Mouse (Mus musculus) embryo, embryonic 11 days (tissue): Measurements from ENCODE around the gene Hes5.

ENCODE experiments used
- DNase-seq: peaks from one replicate; pipeline ENCODE4 v3.0.0-alpha.2; 2015

Hes5 gene

DNA sequence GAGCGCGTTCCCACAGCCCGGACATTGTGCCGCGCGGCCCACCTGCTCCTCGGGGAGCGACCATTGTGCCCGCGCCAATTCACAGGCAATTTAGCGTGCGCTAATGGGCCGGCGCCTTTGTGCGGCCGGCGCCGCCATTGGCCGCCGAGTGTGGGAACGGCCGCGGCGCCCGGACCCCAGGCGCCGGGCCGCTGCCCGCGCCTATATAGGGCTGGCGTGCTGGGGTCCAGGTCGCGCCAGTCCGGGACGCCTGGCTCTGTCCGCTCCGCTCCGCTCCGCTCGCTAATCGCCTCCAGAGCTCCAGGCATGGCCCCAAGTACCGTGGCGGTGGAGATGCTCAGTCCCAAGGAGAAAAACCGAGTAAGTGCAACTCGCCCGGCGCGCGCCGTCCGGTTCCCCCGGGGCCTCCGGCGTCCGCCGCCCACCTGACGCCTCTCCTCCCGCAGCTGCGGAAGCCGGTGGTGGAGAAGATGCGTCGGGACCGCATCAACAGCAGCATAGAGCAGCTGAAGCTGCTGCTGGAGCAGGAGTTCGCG, at the start of gene Hes5:
Gene Hes5 (plus strand): TSS at position 234 of the 536 bp plus-strand sequence.
- peak; percentile 93 for DNase-seq

DNA sequence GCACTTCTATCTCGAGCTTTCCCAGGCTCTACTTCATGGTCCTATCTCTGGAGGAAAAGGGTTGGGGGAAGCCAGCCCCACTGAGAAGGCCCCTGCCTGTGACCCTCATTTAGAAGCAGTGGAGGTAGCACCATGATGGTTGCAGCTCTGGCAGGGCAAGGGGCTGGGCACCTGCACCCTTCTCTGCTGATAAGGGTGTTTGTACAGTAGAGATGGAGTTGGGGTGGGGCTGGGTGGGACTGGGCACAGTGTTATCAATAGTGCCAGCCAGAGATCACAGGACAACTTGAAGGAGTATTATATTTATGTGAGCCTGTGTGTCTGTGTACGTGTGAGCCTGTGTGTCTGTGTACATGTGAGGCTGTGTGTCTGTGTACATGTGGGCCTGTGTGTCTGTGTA, 49.1 kb upstream of the Hes5 start:
- DNase-seq, result no peak

DNA sequence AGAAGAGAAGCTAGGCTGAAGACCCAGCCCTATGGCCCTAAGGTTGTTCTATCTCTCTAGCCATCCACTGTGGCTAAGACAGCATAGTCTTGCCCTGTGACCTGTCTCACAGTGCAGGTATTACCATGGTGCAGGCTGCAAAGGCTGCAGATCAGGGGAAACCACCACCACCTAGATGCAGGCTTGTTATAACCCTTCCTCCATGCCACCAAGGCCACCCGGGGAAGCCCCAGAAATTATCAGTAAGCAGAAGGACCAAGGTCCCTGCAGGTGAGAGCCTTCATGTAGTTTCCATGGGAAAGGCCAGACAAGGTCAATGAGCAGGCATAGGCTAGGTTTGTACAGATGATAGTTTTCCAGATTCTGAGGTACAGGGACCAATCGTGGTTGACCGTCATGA, 46.9 kb upstream of the Hes5 start:
- DNase-seq, result no peak

DNA sequence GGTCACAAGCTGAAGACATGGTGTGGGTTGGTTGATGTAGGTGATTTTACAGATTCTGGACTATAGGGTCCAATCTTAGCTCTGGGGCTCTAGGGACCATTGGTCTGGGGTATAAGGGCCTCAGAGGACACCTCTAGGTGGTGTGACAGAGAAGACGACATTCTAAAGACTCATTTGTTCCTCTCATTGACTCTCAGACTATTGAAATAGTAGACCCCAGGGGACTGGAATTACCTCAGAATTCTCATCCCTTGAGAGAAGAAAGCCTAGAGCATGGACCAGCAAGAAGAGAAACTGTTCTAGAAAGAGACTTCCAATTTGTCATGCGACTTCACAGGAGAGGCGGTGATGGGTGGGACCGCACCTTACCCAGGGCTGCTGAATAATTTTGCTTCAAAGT, 46.5 kb upstream of the Hes5 start:
- no peak for DNase-seq

DNA sequence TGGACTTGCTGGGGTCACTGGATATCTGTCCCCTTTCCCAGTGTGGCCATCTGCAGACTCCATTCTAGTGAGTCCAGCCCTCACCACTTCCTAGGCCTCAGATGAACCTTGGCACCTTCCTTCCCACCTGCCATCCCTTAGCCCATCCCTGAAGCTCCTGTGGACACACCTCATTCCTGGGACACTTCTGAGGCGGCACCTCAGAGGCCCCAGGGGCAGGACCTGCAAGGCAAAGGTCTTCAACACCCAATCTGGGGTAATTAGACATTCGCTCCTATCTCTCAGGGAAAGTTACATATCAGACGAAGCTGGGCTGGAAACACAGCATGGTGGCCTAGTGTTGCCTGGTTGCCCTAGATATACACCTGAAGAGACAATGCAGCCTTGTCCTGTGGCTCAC, 46.0 kb upstream of the Hes5 start:
- no peak for DNase-seq

DNA sequence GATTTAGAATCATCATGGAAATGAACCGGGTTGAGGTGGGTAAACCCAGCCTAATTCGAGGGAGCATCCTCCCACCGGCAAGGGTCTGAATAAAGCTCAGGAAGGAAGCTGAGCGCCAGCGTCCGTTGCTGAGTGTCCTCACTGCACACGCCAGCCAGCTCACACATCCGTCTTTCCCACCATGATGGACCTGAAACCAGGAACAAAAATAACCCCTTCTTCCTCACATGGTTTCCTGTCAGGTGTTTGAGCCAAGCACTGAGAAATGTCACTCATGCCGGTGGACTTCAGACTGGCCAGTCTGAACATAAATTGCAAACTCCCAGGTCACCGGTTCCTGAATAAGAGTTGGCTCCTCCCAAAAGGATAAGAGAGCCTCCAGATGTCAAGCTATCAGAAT, 45.4 kb upstream of the Hes5 start:
- DNase-seq, result no peak

DNA sequence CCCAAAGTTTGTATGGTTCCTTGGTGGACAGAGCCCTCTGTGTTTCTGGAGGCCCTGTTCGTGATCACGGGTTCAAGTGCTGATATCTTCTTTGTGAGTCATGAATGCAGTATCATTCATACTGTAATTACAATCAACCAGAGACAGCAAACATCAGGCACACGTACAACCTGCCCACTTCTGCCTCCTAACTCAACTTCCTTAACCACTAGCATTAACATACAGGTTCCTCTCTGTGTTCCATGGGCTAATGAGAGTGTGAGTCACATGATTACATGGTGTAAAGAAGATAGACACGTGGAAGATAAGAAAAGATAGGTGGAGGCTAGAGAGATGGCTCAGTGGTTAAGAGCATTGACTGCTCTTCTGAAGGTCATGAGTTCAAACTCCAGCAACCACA, 44.1 kb upstream of the Hes5 start:
- DNase-seq, result no peak

DNA sequence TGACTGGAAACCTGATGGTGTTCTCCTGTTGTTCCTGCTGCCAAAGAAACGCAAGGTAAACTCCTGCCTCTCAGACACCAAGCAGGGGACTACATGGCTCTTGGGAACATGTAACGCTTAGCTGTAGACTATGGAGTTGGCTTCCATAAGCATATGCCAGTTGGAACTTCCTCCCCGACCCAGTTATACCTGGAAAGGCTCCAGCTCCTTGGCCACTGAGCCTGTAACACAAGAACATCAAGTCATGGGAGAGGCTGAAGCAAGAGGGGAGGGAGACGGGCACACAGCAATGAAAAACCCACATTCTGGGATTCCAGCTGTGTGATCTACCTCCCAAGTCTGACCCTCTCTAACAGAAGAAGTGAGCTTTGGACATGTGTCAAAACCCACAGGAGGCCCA, 38.4 kb upstream of the Hes5 start:
- DNase-seq, result no peak

DNA sequence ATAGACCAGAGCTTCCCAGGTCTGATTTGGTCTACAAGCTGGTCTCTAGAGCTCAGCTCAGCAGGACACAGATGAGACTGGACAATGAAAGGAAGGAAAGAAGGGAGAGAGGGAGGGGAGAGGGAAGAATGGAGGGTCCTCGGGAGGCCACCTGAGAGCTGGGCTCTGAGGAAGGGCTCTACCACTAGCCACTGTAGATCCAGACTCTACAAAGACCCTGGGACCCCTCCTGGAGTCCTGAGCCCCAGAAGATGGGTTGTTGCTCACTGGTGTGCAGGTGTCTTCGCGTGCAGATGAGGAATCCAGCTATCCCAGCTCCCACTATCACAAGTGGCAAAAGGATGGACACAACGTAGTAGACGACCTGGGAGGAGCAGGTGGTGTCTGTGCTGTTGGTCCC, 37.8 kb upstream of the Hes5 start:
- no peak for DNase-seq

DNA sequence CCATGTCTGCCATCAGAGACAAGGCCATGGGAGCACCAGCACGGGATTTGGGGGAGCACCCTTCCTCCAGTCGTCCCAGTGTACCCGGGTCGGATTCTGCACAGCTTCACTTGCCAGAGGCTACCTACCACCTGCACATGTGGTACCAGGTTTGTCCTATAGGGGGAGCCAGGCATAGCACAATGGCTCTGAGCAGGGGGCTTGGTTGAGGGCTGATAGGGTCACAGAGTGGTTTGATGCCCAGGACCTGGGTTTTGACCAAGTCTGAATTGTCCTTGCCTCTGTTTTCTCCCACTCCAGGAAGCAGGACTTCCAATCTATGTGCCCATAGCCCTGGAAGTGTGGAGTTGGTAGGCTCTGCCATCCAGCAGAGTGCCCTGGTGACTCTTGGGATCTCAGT, 35.3 kb upstream of the Hes5 start:
- DNase-seq, result no peak

DNA sequence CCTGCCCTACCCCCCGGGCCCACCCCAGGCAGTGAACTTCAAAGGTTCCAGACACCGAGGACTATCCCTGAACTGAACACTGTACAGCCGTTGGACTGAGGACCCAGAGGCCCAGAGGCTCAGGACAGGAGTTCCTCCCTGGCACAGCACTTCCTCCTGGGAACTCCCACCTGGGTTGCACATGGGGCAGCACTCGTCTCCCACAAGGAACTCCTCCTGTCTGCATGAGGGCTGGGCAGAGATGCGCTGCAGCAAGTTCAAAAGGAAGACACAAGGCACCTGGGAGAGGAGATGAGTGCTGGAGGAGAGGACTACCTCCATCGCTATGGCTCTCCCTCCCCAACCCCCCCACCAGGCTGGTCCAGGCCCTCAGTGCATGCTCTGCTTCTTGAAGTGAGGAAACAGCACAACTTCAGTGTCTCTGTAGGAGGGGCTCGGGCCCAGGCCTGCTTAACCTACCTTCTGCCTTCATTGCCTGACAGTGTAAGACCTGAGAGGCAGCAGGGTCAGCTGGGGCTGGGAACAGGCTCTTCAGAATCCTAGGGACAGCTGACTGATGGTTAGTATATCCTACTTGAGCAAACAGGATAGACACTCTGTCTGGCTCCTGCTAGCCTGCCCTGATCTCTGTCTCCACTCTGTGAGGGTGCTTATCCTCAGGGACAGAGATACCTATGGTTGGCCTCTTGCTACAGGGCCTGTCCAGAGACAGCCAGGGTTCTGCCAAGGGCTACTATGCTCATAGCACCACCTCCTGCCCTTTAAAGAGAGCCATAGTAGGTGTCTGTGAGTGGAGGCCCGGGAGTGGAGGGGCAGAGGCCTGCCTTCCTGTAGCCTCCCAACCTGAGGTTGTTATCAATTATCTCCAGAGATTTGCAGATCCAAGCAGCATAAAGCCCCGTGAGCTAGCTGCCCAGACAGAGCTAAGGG, 33.5 kb upstream of the Hes5 start:
- no peak for DNase-seq

DNA sequence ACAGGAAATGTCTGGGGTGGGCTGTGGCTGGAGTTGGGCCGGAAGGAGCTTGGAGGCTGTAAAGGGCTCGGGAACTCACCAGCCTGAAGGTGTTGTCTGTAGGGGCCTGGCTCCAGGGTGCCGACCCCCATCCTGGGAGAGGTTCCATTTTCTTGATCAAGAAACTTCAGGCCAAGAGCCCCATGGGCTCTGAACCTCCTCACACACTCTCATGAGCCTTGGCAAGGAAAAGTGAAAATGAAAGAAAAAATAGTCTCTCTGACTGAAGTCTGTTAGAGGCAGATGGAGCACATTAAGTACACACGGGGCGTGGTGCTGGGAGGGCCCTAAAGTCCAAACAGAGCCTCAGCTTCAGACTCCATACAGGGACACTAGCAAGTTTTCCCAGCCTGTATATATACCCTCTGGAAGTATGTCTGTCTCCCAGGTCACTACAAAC, 32.8 kb upstream of the Hes5 start:
- peak; percentile 31 for DNase-seq

DNA sequence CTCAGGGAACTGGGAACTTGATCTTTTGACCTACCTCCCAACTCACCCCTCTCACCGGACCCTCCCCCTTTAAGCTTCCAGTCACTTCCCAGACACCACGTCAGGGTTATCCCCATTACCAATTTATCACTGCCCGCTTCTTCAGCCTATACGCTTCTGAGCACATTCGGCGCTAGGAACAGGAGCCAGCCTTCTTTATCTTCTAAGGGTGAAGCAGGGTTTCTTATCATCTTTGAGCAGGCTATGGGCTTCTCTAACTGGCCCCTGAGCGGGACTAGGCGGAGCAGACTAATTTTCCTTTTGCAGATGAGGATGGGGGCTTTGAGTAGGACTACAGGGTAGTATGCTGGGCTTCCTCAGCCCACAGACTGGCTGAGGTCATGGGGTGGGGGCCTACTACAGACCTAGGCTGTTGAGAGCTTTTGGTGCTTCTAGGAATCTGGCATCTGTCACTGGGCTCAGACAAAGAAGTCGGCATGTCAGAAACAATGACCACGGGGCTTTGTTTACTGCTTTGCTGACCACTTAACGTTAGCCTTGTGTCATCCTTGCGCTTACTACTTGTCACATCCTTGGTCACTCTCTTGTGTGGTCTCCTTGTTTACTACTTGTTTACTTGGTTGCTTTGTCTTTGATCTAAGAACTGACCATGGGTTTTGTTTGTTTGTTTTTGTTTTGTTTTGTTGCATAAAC, 32.2 kb upstream of the Hes5 start, which contains the start of gene Tnfrsf14:
Gene Tnfrsf14 (minus strand): TSS at position 169 of the 693 bp plus-strand sequence.
- DNase-seq, result peak; percentile 26

DNA sequence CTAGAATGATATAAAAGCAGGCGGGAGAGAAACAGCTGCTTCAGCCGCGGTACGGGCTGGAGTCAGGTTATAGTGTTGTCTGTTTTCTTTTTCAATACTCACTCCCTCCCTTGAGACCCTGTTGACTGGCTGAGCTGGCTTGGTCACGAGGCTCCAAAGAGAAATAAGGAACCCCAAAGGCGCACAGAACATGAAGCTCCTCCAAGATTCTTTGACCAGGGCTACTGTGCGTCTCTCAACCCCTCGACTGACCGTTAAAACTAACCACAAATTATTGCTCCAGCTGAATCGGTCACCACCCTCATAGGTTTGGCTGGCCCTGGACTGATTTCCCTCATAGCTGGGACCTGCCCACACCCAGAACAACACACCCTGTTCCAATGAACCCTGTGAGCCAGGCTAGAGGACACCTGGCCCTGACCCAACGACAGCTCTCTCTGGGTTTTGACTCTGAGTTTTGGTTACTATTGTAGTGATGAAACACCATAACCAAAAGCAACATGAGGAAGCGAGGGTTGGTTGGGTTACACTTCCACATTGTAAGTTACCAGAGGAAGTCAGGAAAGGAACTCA, 31.5 kb upstream of the Hes5 start:
- no peak for DNase-seq

DNA sequence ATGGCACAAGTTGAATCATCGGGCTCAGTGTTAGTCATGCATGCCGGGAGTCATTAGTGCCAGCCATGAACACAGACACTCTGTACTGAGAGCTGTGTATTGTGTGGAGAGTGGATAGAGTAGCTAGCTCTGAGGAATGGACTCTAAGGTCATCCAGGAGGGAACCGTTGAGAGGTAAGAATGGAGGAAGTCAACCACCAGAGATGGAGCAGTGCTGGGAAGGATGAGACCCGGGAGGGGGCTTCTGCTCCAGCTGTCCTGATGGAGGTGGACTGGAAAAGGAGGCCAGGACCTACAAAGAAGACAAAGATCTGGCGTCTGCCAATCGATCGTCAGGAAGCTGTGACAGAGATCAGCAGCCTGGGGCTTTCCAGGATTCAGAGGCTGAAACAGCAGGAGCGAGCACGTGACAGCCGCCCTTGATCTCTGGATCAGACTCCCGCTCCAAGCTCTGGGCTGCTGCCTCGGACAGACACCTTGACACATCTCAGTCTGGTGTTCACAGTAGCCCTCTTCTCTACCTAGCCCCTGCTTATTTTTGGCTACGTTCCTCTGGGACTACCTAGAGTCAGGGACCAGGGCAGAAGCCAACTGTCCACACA, 27.3 kb upstream of the Hes5 start:
- DNase-seq, result no peak

DNA sequence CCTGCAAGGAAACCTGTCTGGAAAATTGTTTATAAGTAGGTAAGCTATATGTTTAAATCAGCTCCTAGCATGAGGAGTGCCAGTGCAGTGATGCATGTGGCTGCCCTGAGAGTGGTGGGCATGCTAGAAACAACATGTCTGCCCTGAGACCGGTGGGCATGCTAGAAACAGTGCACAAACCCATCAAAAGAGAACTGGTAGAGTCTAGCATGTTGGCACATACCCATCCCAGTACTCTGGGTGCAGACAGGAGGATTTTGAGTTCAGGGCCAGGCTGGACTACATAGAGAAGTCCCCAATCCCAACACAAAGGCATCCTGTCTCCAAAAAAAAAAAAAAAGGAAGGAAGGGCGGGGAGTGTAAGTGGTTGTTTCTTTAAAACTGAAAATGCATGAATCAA, 25.9 kb upstream of the Hes5 start:
- no peak for DNase-seq

DNA sequence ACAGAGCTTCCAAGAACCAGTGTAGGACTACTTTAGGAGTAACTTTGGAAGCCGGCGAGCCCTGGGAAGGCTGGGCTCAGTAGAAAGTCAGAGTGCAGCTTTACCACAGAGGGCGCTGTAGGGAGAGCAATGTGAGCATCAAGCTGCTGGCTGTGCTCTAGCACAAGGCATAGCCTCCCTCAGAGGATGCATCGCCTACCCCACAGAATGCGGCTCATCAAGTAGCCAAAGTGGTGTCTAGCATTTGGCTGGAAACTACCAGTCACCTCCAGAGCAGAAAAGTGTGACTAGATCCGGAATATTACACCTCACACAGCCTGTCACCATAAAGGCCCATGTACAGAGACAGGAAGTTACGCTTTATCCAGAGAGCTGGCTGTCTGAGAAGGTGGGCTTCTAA, 24.9 kb upstream of the Hes5 start:
- DNase-seq, result no peak

DNA sequence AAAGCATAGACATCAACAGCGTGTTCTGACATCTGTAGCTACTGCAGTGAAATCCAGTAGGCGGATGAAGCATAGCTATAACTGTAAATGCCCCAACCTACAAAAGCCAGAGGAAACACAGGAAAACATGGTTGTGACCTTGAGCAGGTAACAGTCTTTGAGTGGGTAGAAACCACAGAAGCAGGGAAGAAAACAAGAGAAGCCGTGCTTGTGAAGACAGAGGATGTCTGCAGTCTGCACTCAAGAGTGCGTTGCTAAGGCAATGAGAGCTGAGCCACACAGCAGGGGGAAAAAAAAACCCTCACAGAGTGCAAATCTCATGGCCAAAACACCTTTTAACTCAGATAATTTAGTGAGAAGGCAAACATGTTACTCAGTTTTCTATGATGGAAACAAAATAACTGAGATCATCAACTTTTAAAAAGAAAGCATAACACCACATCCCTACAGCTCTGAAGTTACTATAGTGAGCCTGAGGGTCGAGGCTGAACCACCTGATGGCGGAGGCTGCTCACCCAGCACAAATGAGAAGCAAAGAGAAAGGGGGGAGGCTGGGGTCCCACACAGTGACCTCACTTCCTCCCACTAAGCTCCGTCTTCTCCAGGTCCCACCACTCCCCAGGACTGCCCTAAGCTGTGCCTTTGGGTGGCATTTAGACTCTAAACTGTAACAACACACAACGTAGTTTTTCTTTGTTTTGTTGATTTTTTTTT, 24.0 kb upstream of the Hes5 start:
- DNase-seq, result no peak

DNA sequence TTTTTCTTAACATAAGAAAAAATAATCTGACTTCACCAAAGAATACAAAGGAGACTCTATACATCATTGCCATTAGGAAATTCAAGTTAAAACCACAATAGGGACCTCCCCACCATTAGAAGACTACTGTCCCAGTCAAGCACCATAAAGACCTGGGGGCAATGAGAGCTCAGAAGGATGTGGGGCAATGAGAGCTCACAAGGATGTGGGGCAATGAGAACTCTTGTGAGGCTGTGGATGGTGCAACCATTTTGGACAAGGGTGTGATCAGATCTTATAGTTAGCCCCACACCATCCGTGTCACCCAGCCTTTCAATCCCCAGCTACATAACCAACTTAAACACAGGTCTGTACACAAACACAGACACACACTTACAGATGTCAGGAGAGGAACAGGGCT, 23.0 kb upstream of the Hes5 start:
- DNase-seq, result no peak

DNA sequence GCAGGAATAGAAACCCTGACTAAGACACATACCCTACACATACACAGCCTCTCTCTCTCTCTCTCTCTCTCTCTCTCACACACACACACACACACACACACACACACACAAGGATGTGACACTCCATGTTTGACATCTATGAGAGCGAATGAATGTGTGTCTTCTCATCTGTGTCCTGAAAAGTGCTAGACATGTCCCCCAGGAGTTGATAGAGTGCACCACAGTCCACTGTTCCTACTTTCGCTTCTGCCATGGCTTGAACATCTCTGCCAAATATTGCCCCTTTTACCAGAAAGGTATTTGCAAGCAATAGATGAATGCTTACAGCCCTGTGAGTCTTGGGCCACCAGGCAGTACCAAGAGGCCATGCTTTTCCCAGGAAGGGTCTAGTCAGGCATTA, 20.6 kb upstream of the Hes5 start:
- DNase-seq, result no peak

DNA sequence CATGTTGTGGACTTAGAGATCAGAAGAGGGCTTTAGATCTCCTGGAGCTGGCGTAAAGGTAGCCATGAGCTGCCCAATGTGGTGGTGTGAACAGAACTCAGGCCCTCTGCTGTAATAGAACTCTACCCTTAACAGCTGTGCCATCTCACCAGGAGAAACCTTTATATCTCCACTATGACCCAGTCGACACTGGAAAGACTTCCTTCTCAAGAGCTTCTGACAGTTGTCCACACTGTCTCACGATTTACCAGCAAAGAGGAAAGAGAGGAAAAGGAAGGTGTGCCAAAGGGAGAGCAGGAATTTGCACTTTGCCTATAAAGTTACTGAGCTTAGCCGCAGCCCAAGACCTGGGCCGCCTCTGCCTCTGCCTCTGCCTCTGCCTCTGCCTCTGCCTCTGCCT, 18.9 kb upstream of the Hes5 start:
- no peak for DNase-seq

DNA sequence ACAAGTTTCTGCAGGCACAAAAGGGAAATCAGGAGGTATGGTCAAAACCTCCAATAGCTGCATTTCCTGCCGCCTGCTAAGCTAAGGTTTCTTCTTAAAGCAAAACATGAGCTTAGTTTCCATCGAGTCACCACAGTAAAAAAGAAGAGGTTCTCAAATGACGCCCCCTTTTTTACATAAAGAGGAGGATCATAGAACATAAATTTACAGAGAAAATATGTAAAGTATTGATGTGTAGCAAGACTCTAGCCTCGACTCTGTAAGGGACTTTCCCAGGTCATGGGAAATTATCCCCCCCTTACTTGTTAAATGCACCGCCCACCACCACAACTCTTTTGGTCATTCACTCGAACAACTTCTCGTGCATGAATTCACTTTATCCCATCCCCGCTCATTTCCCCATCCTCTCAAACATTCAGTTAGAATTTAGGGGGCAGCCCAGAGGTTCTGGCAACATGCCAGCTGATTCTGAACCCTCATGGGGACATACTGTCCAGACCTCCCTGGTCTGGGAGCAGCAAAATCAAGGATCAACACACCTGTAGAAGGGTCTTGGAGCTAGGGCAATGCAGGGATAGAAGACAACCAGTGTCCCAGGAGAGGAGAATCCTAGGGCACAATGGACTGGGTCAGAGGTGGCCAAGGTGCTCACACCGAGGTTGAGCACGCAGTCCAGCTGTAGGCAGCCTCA, 17.9 kb upstream of the Hes5 start:
- DNase-seq, result no peak
